Mouse (Mus musculus) forebrain, embryonic 10.5 days (tissue): ENCODE measurements around the gene Pkn1. TPM values are rescaled to one million over a fixed set of nuclear protein-coding genes. Genes with fewer than 3 reads are reported as not detected.

Source experiments
- DNase-seq: peaks from one replicate; pipeline ENCODE4 v3.0.0-alpha.2; 2017; ENCODE audit warnings: low spot score; ENCODE audit errors: extremely low spot score
- H3K27ac ChIP-seq: fragments of 300-500 bp; sonication (generic); 2 replicates; pipeline ENCODE4 v1.5.1; 2016; ENCODE audit warnings: mild to moderate bottlenecking
- H3K27me3 ChIP-seq: fragments of 300-500 bp; sonication (generic); 2 replicates; pipeline ENCODE4 v1.6.1; 2016; ENCODE audit warnings: mild to moderate bottlenecking; ENCODE audit not compliant: poor library complexity, severe bottlenecking
- H3K36me3 ChIP-seq: fragments of 300-500 bp; sonication (generic); replicated peaks from 2 replicates; pipeline ENCODE4 v1.6.1; 2016; ENCODE audit warnings: mild to moderate bottlenecking, moderate library complexity
- H3K4me1 ChIP-seq: fragments of 300-500 bp; sonication (generic); 2 replicates; pipeline ENCODE4 v1.6.1; 2016
- H3K4me3 ChIP-seq: fragments of 300-500 bp; sonication (generic); 2 replicates; pipeline ENCODE4 v1.5.1; 2016; ENCODE audit warnings: mild to moderate bottlenecking, moderate library complexity
- H3K9me3 ChIP-seq: fragments of 300-500 bp; sonication (generic); 2 replicates; pipeline ENCODE4 v1.6.1; 2016; ENCODE audit warnings: mild to moderate bottlenecking, moderate library complexity
- WGBS: fragments of 180-500 bp; shearing (Covaris S2); methylation state at CpG from one replicate; pipeline ENCODE4 v1.1.7; 2016; 5-methylcytosine and 5-hydroxymethylcytosine counted together
- microRNA-seq: library from miRNA; unstranded; fragments of <30 nt; microRNA quantifications from one replicate; pipeline ENCODE4, GENCODE M21; 2017
- polyA plus RNA-seq: library from polyadenylated mRNA; unstranded; fragments of >200 nt; fragmentation: Nextera tagmentation; extraction: Ambion mirVana; gene quantifications from 2 replicates; pipeline ENCODE4 v1.2.1, GENCODE M21; 2016

Gene Pkn1
- polyA plus RNA-seq, 1 experiment from 2014 or later: 29.0 TPM

DNA sequence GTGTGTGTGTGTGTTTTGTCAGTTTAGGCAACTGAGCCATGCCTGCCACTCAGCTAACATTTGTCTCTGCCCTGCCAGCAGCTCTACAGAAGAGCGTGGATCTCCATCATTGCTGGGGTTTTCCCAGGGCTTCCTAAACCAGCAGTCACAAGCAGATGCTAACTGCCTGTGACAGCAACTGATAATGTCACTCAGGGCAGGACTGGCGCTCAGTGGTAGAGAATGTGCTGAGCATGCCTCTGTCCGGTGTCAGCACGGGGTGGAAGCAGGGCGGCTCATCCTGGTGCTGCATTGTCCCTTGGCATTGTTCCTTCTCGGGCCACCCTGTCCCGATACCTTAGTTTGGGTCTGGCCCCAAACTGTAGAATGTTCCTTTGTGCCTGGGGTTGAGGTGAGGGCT lies 75.4 kb downstream of the Pkn1 start:
- H3K9me3 ChIP-seq: no peaks in the 10 kb centered on the region
- peaks cover 14% of the 10 kb centered on the region for H3K27me3 ChIP-seq
- no peaks in the 10 kb centered on the region for H3K36me3 ChIP-seq
- no peak overlapping the region for H3K27ac ChIP-seq
- WGBS: 90% methylated on average over 7 of the region's 7 CpGs
- no peak overlapping the region for H3K4me3 ChIP-seq
- no peak for DNase-seq
- peaks cover 10% of the 10 kb centered on the region for H3K4me1 ChIP-seq

DNA sequence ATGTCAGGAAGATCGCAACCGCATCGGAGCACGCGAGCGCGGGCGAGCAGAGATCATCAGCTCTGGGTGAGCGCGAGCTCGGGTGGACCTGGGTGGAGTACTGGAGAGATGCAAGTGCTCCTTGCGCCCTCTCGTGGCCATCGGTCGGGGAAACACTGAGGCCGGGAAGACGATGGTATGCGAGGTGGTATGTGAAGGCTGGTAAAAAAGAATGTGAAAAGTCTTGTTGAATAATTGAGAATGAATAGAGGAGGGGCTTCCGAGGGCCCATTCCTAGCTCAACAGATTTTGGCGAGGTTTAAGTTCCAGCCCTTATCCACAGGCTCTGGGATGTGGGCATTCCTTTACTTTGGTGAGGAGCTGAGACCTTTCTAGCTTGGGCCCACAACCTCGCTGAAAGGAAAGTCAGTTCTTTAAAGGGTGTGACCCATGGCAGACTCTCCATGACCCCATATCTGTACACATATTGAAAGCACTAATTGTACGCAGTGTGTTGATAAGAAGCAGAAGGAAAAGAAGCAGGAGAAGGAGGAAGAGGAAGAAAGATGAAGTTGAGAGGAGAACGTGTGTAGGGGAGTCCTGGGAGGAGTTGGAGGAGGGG lies 76.5 kb downstream of the Pkn1 start:
- peak; percentile 80 for DNase-seq
- peak overlapping the region; percentile 70 for H3K27ac ChIP-seq
- peaks cover 10% of the 10 kb centered on the region for H3K4me1 ChIP-seq
- peaks cover 14% of the 10 kb centered on the region for H3K27me3 ChIP-seq
- peak overlapping the region; percentile 51 for H3K4me3 ChIP-seq
- H3K9me3 ChIP-seq: no peaks in the 10 kb centered on the region
- 11% methylated on average over 23 of the region's 23 CpGs for WGBS
- no peaks in the 10 kb centered on the region for H3K36me3 ChIP-seq

GRCm38 (mm10) chr8:83621691-83622388 lies 77.1 kb downstream of the Pkn1 start:
- Histone ChIP-seq H3K27me3 (peaks cover 14% of the 10 kb centered on the region), H3K4me3 (peak overlapping the region; percentile 51), H3K36me3 (no peaks in the 10 kb centered on the region), H3K27ac (peak overlapping the region; percentile 70), H3K4me1 (peaks cover 10% of the 10 kb centered on the region), H3K9me3 (no peaks in the 10 kb centered on the region)
- WGBS: 59% methylated on average over 15 of the region's 15 CpGs
- no peak for DNase-seq

DNA sequence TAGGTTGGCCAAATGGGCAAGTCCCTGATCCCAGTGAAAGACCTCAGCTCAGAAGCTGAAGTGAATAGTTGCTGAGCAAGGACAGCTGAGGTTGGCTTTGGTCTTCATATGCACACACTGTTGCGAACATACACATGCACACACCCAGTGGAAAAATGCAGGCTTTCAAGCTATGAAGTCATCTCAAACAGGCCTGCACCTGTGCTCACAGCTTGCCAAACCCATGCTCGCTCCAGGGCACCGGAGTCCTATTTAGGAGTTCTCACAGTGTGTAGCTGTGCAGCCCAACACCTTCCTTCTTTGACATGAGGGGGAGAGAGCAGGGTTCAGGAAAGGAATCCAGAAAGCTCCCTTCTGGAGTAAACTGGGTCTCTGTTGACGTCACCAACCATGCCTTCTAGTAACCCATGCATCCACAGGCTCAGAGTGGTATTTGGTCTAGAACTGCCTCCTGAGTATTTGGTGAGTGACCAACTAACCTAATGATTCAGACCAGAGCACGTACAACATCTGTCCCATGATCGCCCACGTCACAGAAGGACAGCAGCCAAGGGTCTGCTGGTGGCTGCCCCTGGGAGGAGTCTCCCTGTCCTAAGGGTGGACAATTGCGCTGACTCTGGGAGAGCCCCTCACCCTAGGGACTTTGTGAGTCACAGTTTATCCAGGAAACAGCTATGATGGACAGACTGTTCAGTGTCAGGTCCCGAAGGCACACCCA lies 79.3 kb downstream of the Pkn1 start:
- peaks cover 14% of the 10 kb centered on the region for H3K27me3 ChIP-seq
- peaks cover 10% of the 10 kb centered on the region for H3K4me1 ChIP-seq
- H3K9me3 ChIP-seq: no peaks in the 10 kb centered on the region
- H3K27ac ChIP-seq: no peak overlapping the region
- H3K4me3 ChIP-seq: no peak overlapping the region
- DNase-seq: no peak
- 92% methylated on average over 9 of the region's 9 CpGs for WGBS
- no peaks in the 10 kb centered on the region for H3K36me3 ChIP-seq

GRCm38 (mm10) chr8:83618566-83618965 lies 80.4 kb downstream of the Pkn1 start:
- Histone ChIP-seq H3K4me1 (peaks cover 10% of the 10 kb centered on the region), H3K9me3 (no peaks in the 10 kb centered on the region), H3K4me3 (no peak overlapping the region), H3K27ac (no peak overlapping the region), H3K27me3 (peaks cover 8% of the 10 kb centered on the region), H3K36me3 (peaks cover 9% of the 10 kb centered on the region)
- DNase-seq: no peak
- WGBS: 91% methylated on average over 2 of the region's 2 CpGs

GRCm38 (mm10) chr8:83617111-83617510 lies 81.9 kb downstream of the Pkn1 start:
- DNase-seq: no peak
- 84% methylated on average over 2 of the region's 2 CpGs for WGBS

GRCm38 (mm10) chr8:83616625-83617024 lies 82.4 kb downstream of the Pkn1 start:
- Histone ChIP-seq H3K9me3 (no peaks in the 10 kb centered on the region), H3K27ac (no peak overlapping the region), H3K27me3 (peaks cover 5% of the 10 kb centered on the region), H3K36me3 (peaks cover 28% of the 10 kb centered on the region), H3K4me1 (no peaks in the 10 kb centered on the region), H3K4me3 (no peak overlapping the region)
- DNase-seq: no peak

More at GRCm38 (mm10) chr8:83617111-83617510, 81.9 kb downstream of the Pkn1 start:
- H3K27ac ChIP-seq: no peak overlapping the region
- H3K9me3 ChIP-seq: no peaks in the 10 kb centered on the region
- H3K27me3 ChIP-seq: peaks cover 8% of the 10 kb centered on the region
- H3K4me1 ChIP-seq: peaks cover 4% of the 10 kb centered on the region
- peaks cover 23% of the 10 kb centered on the region for H3K36me3 ChIP-seq
- no peak overlapping the region for H3K4me3 ChIP-seq

Small RNA genes lying within 50 kb of the gene (microRNA-seq; reads per million reads assigned to microRNA genes)
- gene Mir1668: not detected

Other genes starting within 250 kb of the Pkn1 start
- gene Scoc, start 240.8 kb downstream of the Pkn1 start, polyA plus RNA-seq: 108 and 109 TPM in 2 replicates
- gene Olfr370, start 163.4 kb downstream of the Pkn1 start, polyA plus RNA-seq: not detected in 2 replicates
- 342 and 357 TPM in 2 replicates for gene Ndufb7, start 132.5 kb downstream of the Pkn1 start, polyA plus RNA-seq
- gene Tecr, start 91.2 kb downstream of the Pkn1 start, polyA plus RNA-seq: 637 and 658 TPM in 2 replicates
- gene Dnajb1, start 91.0 kb downstream of the Pkn1 start, polyA plus RNA-seq: 65.2 and 77.8 TPM in 2 replicates
- gene Gipc1, start 46.5 kb downstream of the Pkn1 start, polyA plus RNA-seq: 220 and 227 TPM in 2 replicates
- gene Ptger1, start 32.5 kb downstream of the Pkn1 start, polyA plus RNA-seq: 0.37 and 0.52 TPM in 2 replicates
- 364 and 371 TPM in 2 replicates for gene Ddx39, start 16.0 kb upstream of the Pkn1 start, polyA plus RNA-seq
- 8.3 and 9.2 TPM in 2 replicates for gene Adgre5, start 42.1 kb upstream of the Pkn1 start, polyA plus RNA-seq
- gene Adgrl1, start 200.9 kb upstream of the Pkn1 start, polyA plus RNA-seq: 11.1 and 12.5 TPM in 2 replicates